Mouse (Mus musculus) midbrain, embryonic 10.5 days (tissue): ENCODE results near the gene Hspb9. TPM values are rescaled to one million over a fixed set of nuclear protein-coding genes. Genes with fewer than 3 reads are reported as not detected.

Experiments
- DNase-seq: peaks from one replicate; pipeline ENCODE4 v3.0.0-alpha.2; 2017; ENCODE audit warnings: low spot score
- H3K27ac ChIP-seq: fragments of 300-500 bp; sonication (generic); replicated peaks from 2 replicates; pipeline ENCODE4 v1.5.1; 2016; ENCODE audit warnings: mild to moderate bottlenecking
- H3K27me3 ChIP-seq: fragments of 300-500 bp; sonication (generic); 2 replicates; pipeline ENCODE4 v1.6.1; 2016; ENCODE audit warnings: low read depth, mild to moderate bottlenecking; ENCODE audit not compliant: poor library complexity, severe bottlenecking
- H3K36me3 ChIP-seq: fragments of 300-500 bp; sonication (generic); 2 replicates; pipeline ENCODE4 v1.6.1; 2016; ENCODE audit warnings: mild to moderate bottlenecking, moderate library complexity
- H3K4me1 ChIP-seq: fragments of 300-500 bp; sonication (generic); 2 replicates; pipeline ENCODE4 v1.6.1; 2016
- H3K4me3 ChIP-seq: fragments of 300-500 bp; sonication (generic); 2 replicates; pipeline ENCODE4 v1.5.1; 2016; ENCODE audit warnings: mild to moderate bottlenecking, moderate library complexity
- H3K9me3 ChIP-seq: fragments of 300-500 bp; sonication (generic); replicated peaks from 2 replicates; pipeline ENCODE4 v1.6.1; 2016; ENCODE audit warnings: mild to moderate bottlenecking
- WGBS: fragments of 180-500 bp; shearing (Covaris S2); methylation state at CpG from one replicate; pipeline ENCODE4 v1.1.7; 2016; 5-methylcytosine and 5-hydroxymethylcytosine counted together
- polyA plus RNA-seq: library from polyadenylated mRNA; unstranded; fragments of >200 nt; fragmentation: Nextera tagmentation; extraction: Ambion mirVana; gene quantifications from 2 replicates; pipeline ENCODE4 v1.2.1, GENCODE M21; 2016

Hspb9 gene
- polyA plus RNA-seq, 1 experiment from 2014 or later, result 0.26 TPM

- no peaks in the 10 kb centered on the region for H3K9me3 ChIP-seq
- H3K36me3 ChIP-seq, result peaks cover 35% of the 10 kb centered on the region
- DNase-seq, result no peak
- no peaks in the 10 kb centered on the region for H3K27me3 ChIP-seq
- peak overlapping the region; percentile 6; the same call in 1 of the 2 replicates for H3K27ac ChIP-seq
- peaks cover 27% of the 10 kb centered on the region for H3K4me1 ChIP-seq
- H3K4me3 ChIP-seq, result no peak overlapping the region
- WGBS, result 71% methylated on average over 8 of the region's 8 CpGs
Observed at GRCm38 (mm10) chr11:100721776-100722492, 8.3 kb downstream of the Hspb9 start.

GRCm38 (mm10) chr11:100722493-100723028, 8.9 kb downstream of the Hspb9 start:
- Histone ChIP-seq H3K27ac (no peak overlapping the region), H3K9me3 (no peaks in the 10 kb centered on the region), H3K4me3 (no peak overlapping the region), H3K27me3 (no peaks in the 10 kb centered on the region), H3K4me1 (peaks cover 27% of the 10 kb centered on the region), H3K36me3 (peaks cover 33% of the 10 kb centered on the region)
- no peak for DNase-seq
- WGBS, result 65% methylated on average over 2 of the region's 2 CpGs

GRCm38 (mm10) chr11:100724919-100725512, 11.4 kb downstream of the Hspb9 start:
- Histone ChIP-seq H3K4me1 (peaks cover 27% of the 10 kb centered on the region), H3K4me3 (no peak overlapping the region), H3K27me3 (no peaks in the 10 kb centered on the region), H3K36me3 (peaks cover 32% of the 10 kb centered on the region), H3K9me3 (no peaks in the 10 kb centered on the region), H3K27ac (0 out of 2 replicates have a peak overlapping the region, but pooled peaks have one; percentile 18)
- 61% methylated on average over 5 of the region's 5 CpGs for WGBS
- no peak for DNase-seq

- peaks cover 38% of the 10 kb centered on the region for H3K36me3 ChIP-seq
- no peaks in the 10 kb centered on the region for H3K27me3 ChIP-seq
- H3K4me1 ChIP-seq, result peaks cover 9% of the 10 kb centered on the region
- H3K4me3 ChIP-seq, result no peak overlapping the region
- no peak for DNase-seq
- H3K27ac ChIP-seq, result no peak overlapping the region
- no peaks in the 10 kb centered on the region for H3K9me3 ChIP-seq
- WGBS, result 99% methylated on average over 3 of the region's 3 CpGs
Observed at GRCm38 (mm10) chr11:100727201-100727600, 13.6 kb downstream of the Hspb9 start.

GRCm38 (mm10) chr11:100728601-100729000, 15.0 kb downstream of the Hspb9 start:
- DNase-seq, result no peak
- Histone ChIP-seq H3K27ac (no peak overlapping the region), H3K27me3 (no peaks in the 10 kb centered on the region), H3K9me3 (no peaks in the 10 kb centered on the region), H3K4me1 (peaks cover 3% of the 10 kb centered on the region; the same call in 1 of the 2 replicates), H3K4me3 (no peak overlapping the region), H3K36me3 (peaks cover 51% of the 10 kb centered on the region)
- 87% methylated on average over 6 of the region's 6 CpGs for WGBS

GRCm38 (mm10) chr11:100729976-100730375, 16.3 kb downstream of the Hspb9 start:
- WGBS, result 87% methylated on average over 4 of the region's 4 CpGs
- Histone ChIP-seq H3K36me3 (peaks cover 57% of the 10 kb centered on the region), H3K9me3 (no peaks in the 10 kb centered on the region), H3K4me1 (no peaks in the 10 kb centered on the region), H3K27me3 (no peaks in the 10 kb centered on the region), H3K27ac (no peak overlapping the region), H3K4me3 (no peak overlapping the region)
- no peak for DNase-seq

GRCm38 (mm10) chr11:100730477-100731205, 17.0 kb downstream of the Hspb9 start:
- Histone ChIP-seq H3K36me3 (peaks cover 61% of the 10 kb centered on the region), H3K9me3 (no peaks in the 10 kb centered on the region), H3K27ac (no peak overlapping the region), H3K4me1 (peaks cover 2% of the 10 kb centered on the region; the same call in 1 of the 2 replicates), H3K27me3 (no peaks in the 10 kb centered on the region), H3K4me3 (no peak overlapping the region)
- no peak for DNase-seq
- 90% methylated on average over 6 of the region's 6 CpGs for WGBS

- Histone ChIP-seq H3K36me3 (peaks cover 35% of the 10 kb centered on the region), H3K27me3 (no peaks in the 10 kb centered on the region), H3K4me1 (peaks cover 29% of the 10 kb centered on the region), H3K4me3 (peak overlapping the region; percentile 98; the same call in 1 of the 2 replicates), H3K27ac (no peak overlapping the region), H3K9me3 (no peaks in the 10 kb centered on the region)
- WGBS, result 92% methylated on average over 9 of the region's 9 CpGs
- no peak for DNase-seq
Observed at GRCm38 (mm10) chr11:100735134-100735865, 21.6 kb downstream of the Hspb9 start.

- H3K4me1 ChIP-seq, result peaks cover 29% of the 10 kb centered on the region
- no peak for DNase-seq
- no peak overlapping the region for H3K27ac ChIP-seq
- H3K36me3 ChIP-seq, result peaks cover 35% of the 10 kb centered on the region
- no peaks in the 10 kb centered on the region for H3K27me3 ChIP-seq
- H3K9me3 ChIP-seq, result no peaks in the 10 kb centered on the region
- 86% methylated on average over 14 of the region's 14 CpGs for WGBS
- H3K4me3 ChIP-seq, result peak overlapping the region; percentile 98; the same call in 1 of the 2 replicates
Observed at GRCm38 (mm10) chr11:100735954-100736745, 22.5 kb downstream of the Hspb9 start.

- 82% methylated on average over 4 of the region's 4 CpGs for WGBS
- Histone ChIP-seq H3K27me3 (no peaks in the 10 kb centered on the region), H3K36me3 (peaks cover 33% of the 10 kb centered on the region), H3K9me3 (no peaks in the 10 kb centered on the region), H3K4me1 (peaks cover 29% of the 10 kb centered on the region), H3K4me3 (peak overlapping the region; percentile 98), H3K27ac (no peak overlapping the region)
- DNase-seq, result no peak
Observed at GRCm38 (mm10) chr11:100736746-100737080, 23.1 kb downstream of the Hspb9 start.

GRCm38 (mm10) chr11:100737105-100737733, 23.6 kb downstream of the Hspb9 start:
- 4% methylated on average over 13 of the region's 13 CpGs for WGBS

More at GRCm38 (mm10) chr11:100737105-100737733, 23.6 kb downstream of the Hspb9 start:
- DNase-seq, result no peak
- Histone ChIP-seq H3K4me3 (peak overlapping the region; percentile 98), H3K27me3 (no peaks in the 10 kb centered on the region), H3K9me3 (no peaks in the 10 kb centered on the region), H3K4me1 (peaks cover 29% of the 10 kb centered on the region), H3K36me3 (peaks cover 28% of the 10 kb centered on the region), H3K27ac (peak overlapping the region; percentile 90)
